Mouse (Mus musculus) heart, adult 18-20 months (tissue): Measurements from ENCODE around the gene Kcnb1. TPM values are rescaled to one million over a fixed set of nuclear protein-coding genes. Genes with fewer than 3 reads are reported as not detected.

ENCODE experiments used
- DNase-seq, 2 experiments: peaks; one replicate each; pipeline ENCODE4 v3.0.0; 2021 to 2022; ENCODE audit warnings: mixed read lengths in 1 of 2
- total RNA-seq, 2 experiments: library from RNA; stranded (reverse); gene quantifications; 2 replicates each; pipeline ENCODE4 v1.2.3; 2021

The Kcnb1 gene
- total RNA-seq, 2 experiments from 2014 or later, result 32.8 to 36.1 TPM

GRCm38 (mm10) chr2:167129608-167129955, 60.4 kb downstream of the Kcnb1 start:
- DNase-seq, result no peak

GRCm38 (mm10) chr2:167128699-167129607, 61.0 kb downstream of the Kcnb1 start:
- DNase-seq, result peak; percentile 59 to 70

GRCm38 (mm10) chr2:167127404-167127803, 62.6 kb downstream of the Kcnb1 start:
- DNase-seq, result peak; percentile 49 to 70

GRCm38 (mm10) chr2:167125781-167126180, 64.2 kb downstream of the Kcnb1 start:
- DNase-seq, result no peak

GRCm38 (mm10) chr2:167123936-167124335, 66.0 kb downstream of the Kcnb1 start:
- DNase-seq, result no peak

GRCm38 (mm10) chr2:167122737-167123136, 67.2 kb downstream of the Kcnb1 start:
- no peak for DNase-seq

- DNase-seq, result no peak
Measured at GRCm38 (mm10) chr2:167121996-167122395, 68.0 kb downstream of the Kcnb1 start.

GRCm38 (mm10) chr2:167121228-167121627, 68.7 kb downstream of the Kcnb1 start:
- peak; percentile 62 to 90 for DNase-seq

GRCm38 (mm10) chr2:167120186-167120830, 69.6 kb downstream of the Kcnb1 start:
- DNase-seq, result no peak

- peak; percentile 58 to 88 for DNase-seq
Measured at GRCm38 (mm10) chr2:167118046-167118445, 71.9 kb downstream of the Kcnb1 start.

GRCm38 (mm10) chr2:167112737-167113136, 77.2 kb downstream of the Kcnb1 start:
- DNase-seq, result peak; percentile 75 to 97

- DNase-seq, result no peak
Measured at GRCm38 (mm10) chr2:167112259-167112658, 77.7 kb downstream of the Kcnb1 start.

- no peak for DNase-seq
Measured at GRCm38 (mm10) chr2:167109506-167109905, 80.4 kb downstream of the Kcnb1 start.

- DNase-seq, result no peak
Measured at GRCm38 (mm10) chr2:167103546-167103945, 86.4 kb downstream of the Kcnb1 start.

- peak; percentile 42 to 53 for DNase-seq
Measured at GRCm38 (mm10) chr2:167101743-167102441, 88.1 kb downstream of the Kcnb1 start.

- no peak for DNase-seq
Measured at GRCm38 (mm10) chr2:167094688-167095087, 95.3 kb downstream of the Kcnb1 start.

- DNase-seq, result peak in 1 of 2 experiments; percentile 44
Measured at GRCm38 (mm10) chr2:167093171-167093900, 96.6 kb downstream of the Kcnb1 start.

GRCm38 (mm10) chr2:167090271-167090670, 99.7 kb downstream of the Kcnb1 start:
- DNase-seq, result no peak

- no peak for DNase-seq
Measured at GRCm38 (mm10) chr2:167086836-167087235, 103.1 kb downstream of the Kcnb1 start.

- no peak for DNase-seq
Measured at GRCm38 (mm10) chr2:167086092-167086491, 103.9 kb downstream of the Kcnb1 start.

- peak in 1 of 2 experiments; percentile 42 for DNase-seq
Measured at GRCm38 (mm10) chr2:167081639-167082038, 108.3 kb downstream of the Kcnb1 start.

GRCm38 (mm10) chr2:167081135-167081534, 108.8 kb downstream of the Kcnb1 start:
- no peak for DNase-seq
